Mouse (Mus musculus): ENCODE measurements around the gene Apip.
A peak's percentile ranks its signal among the peaks of the same experiment; 100 is the strongest.

Gene Apip

GRCm38 (mm10) chr2:103106172-103106571 is 32.7 kb downstream of the Apip start:
- DNase-seq, result no peak

- no peak for DNase-seq
These were observed 38.2 kb downstream of the Apip start for GRCm38 (mm10) chr2:103111669-103112068.

- no peak for DNase-seq
These were observed 43.7 kb downstream of the Apip start for GRCm38 (mm10) chr2:103117212-103117611.

GRCm38 (mm10) chr2:103118324-103119196 is 45.1 kb downstream of the Apip start:
- DNase-seq, result peak in 1 of 2 experiments; percentile 8

- no peak for DNase-seq
These were observed 45.9 kb downstream of the Apip start for GRCm38 (mm10) chr2:103119197-103119854.

- no peak for DNase-seq
These were observed 56.2 kb downstream of the Apip start for GRCm38 (mm10) chr2:103129676-103130075.

GRCm38 (mm10) chr2:103131145-103131544 is 57.7 kb downstream of the Apip start:
- DNase-seq, result no peak

GRCm38 (mm10) chr2:103138529-103139265 is 65.2 kb downstream of the Apip start:
- DNase-seq, result no peak

All from cerebellum, adult 18-20 months (tissue).